Mouse (Mus musculus): ENCODE measurements around the gene Pde6b.

Pde6b gene

DNA sequence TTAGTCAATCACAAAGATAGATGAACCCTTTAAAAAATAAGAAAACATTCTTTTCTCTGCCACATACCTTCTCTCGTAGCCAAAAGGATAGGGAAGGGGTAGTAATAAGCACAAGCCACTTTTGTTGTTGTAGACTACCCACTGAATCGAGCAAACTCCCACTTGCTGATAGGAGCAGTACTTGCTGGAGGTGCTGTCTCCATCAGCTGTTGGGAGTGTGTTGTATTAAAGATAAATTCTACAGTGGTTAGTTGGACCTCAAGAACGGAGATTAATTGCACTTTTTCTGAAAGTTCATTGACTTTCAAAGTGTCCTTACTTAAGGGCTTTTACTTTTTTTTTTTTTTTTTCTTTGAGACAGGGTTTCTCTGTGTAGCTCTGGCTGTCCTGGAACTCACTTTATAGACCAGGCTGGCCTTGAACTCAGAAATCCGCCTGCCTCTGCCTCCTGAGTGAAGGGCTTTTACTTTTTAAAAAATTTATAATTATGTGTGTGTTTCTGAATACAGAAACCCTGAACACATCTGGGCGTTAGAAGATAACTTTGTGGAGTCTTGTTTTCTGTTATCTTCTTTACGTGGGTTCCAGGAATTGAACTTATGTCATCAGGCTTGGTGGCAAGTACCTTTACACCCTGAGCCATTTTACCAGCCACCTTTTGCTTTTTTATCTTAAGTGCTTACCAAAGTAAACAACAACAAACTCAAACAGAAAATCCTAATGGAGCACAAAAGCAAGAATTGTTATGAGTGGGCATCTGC lies 77.1 kb downstream of the Pde6b start:
- DNase-seq = no peak

GRCm38 (mm10) chr5:108466647-108467046 lies 78.5 kb downstream of the Pde6b start:
- DNase-seq = no peak

DNA sequence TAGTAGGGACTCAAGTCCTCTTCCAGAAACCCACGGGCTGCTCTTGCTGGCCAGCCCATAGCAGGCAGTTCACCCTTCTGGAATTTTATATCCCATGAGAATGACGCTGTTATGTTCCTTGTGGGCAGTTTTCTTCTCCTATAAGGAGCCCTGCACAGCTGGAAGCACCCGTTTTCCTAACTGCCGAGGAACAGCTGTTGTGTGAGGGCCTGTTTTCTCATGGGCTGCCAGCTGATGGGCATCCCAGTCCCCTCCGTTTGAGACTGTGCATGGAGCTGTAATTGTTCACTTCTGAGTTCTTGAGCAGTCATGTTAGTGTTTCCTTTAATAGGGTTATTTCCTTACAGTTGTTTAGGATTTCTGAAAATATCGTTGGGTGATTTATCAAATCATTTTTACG lies 81.4 kb downstream of the Pde6b start:
- DNase-seq = no peak

- DNase-seq = no peak
Observed at GRCm38 (mm10) chr5:108473737-108474136, 85.5 kb downstream of the Pde6b start.

DNA sequence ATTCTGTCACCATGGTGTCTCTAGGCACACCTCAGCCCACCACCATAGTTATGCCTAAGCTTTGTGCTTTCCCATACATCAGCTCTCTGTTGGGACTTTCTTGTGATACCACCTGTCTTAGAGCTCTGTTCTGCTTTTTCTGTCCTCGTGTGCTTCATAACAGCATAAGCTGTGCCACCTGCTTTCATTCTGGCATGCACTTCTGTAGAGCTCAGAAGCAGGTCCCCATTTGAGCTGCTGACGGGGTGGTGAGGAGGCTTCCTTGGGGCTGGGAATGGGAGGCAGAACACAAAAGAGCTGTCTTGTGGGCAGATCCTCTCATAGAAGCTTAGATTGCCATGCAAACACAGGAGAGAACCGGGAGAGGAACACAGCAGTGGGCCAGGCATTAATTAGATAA lies 87.8 kb downstream of the Pde6b start:
- no peak for DNase-seq
